Mouse (Mus musculus) spleen, adult 2 months (tissue): ENCODE results near the gene Man2a2. TPM values are rescaled to one million over a fixed set of nuclear protein-coding genes. Genes with fewer than 3 reads are reported as not detected.

Source experiments
- DNase-seq, 2 experiments: peaks; one replicate each; pipeline versions ENCODE4 v3.0.0 to v3.0.0-alpha.2; 2012 to 2021; ENCODE audit warnings: low spot score in 2 of 2, low read depth in 1 of 2
- H3K27ac ChIP-seq: fragments of 200-500 bp; 2 replicates; pipeline ENCODE4 v1.5.1; 2012; ENCODE audit warnings: low read length, inconsistent platforms; ENCODE audit not compliant: insufficient read depth
- H3K27me3 ChIP-seq: fragments of 200-500 bp; 2 replicates; pipeline ENCODE4 v1.6.1; 2012; ENCODE audit warnings: mild to moderate bottlenecking, moderate library complexity, low read length, inconsistent platforms; ENCODE audit not compliant: control insufficient read depth, insufficient read depth
- H3K36me3 ChIP-seq: fragments of 200-500 bp; 2 replicates; pipeline ENCODE4 v1.6.1; 2012; ENCODE audit warnings: mild to moderate bottlenecking, low read length, inconsistent platforms; ENCODE audit not compliant: control insufficient read depth, insufficient read depth
- H3K4me1 ChIP-seq: fragments of 200-500 bp; 2 replicates; pipeline ENCODE4 v1.6.1; 2011; ENCODE audit warnings: inconsistent platforms; ENCODE audit not compliant: control insufficient read depth, insufficient read depth, insufficient read length
- H3K4me3 ChIP-seq: fragments of 200-500 bp; 2 replicates; pipeline ENCODE4 v1.5.1; 2011; ENCODE audit warnings: mild to moderate bottlenecking, inconsistent platforms; ENCODE audit not compliant: insufficient read depth, insufficient read length; ENCODE audit errors: extremely low read depth
- CTCF ChIP-seq: fragments of 200-500 bp; IDR thresholded peaks from 2 replicates; pipeline ENCODE4 v1.5.1; 2011; ENCODE audit warnings: mild to moderate bottlenecking, inconsistent platforms; ENCODE audit not compliant: insufficient read depth, insufficient read length, insufficient replicate concordance; ENCODE audit errors: extremely low read depth
- POLR2A ChIP-seq: fragments of 200-500 bp; IDR thresholded peaks from 2 replicates; pipeline ENCODE4 v1.6.1; 2011; ENCODE audit warnings: low read depth, low read length, inconsistent platforms
- WGBS: fragments of 180-500 bp; shearing (Covaris S2); methylation state at CpG from one replicate; pipeline ENCODE4 v1.1.7; 2018; 5-methylcytosine and 5-hydroxymethylcytosine counted together
- polyA plus RNA-seq: library from polyadenylated mRNA; depleted of rRNA; stranded (reverse); fragments of >200 nt; gene quantifications from 2 replicates; pipeline ENCODE4 v1.2.3, GENCODE M21; 2012

Man2a2 gene
- polyA plus RNA-seq, 1 experiment: 98.3 TPM

- WGBS: 71% methylated on average over 10 of the region's 10 CpGs
- H3K27me3 ChIP-seq: no peaks in the 10 kb centered on the region
- H3K27ac ChIP-seq: no peak overlapping the region
- TF ChIP-seq CTCF (no peak), POLR2A (no peak)
- H3K4me1 ChIP-seq: peaks cover 11% of the 10 kb centered on the region; the same call in 1 of the 2 replicates
- H3K36me3 ChIP-seq: peaks cover 8% of the 10 kb centered on the region
- H3K4me3 ChIP-seq: no peak overlapping the region
- no peak for DNase-seq
These were observed 5.0 kb upstream of the Man2a2 start for GRCm38 (mm10) chr7:80376192-80376591.

DNA sequence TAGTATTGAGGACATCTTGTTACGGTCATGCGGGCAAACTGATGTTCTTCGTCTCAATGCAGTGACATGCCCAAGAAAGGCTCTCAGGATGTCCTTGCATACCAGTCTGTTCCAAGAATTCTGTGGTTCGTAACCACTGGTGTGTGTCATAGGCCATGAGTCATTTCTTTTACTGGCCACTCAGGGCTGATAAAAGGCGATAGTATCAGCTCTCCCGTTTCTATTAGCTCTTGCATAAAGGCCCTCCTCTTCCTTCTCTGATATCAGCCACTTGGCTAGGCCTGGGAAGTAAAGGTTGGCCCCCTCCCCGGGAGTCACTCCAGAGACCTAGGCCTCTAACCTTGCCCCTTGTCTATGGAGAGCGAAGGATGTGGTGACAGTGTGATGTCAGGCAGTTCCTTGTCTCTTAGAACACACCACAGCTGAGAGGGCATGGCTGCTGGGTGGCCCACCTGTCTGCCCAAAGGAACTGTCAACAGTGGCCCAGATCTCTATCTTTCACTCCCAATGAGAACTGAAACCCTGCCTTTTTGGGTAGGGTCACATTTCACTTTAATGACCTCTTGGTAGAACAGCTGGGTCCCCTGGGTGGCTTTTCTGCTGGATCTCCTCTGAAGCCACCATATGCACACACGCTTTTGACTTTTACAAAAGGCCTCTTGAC lies 4.3 kb upstream of the Man2a2 start:
- peaks cover 11% of the 10 kb centered on the region; the same call in 1 of the 2 replicates for H3K4me1 ChIP-seq
- peaks cover 5% of the 10 kb centered on the region for H3K36me3 ChIP-seq
- 48% methylated on average over 9 of the region's 9 CpGs for WGBS
- TF ChIP-seq POLR2A (no peak), CTCF (no peak)
- peak overlapping the region; percentile 40; the same call in 1 of the 2 replicates for H3K27ac ChIP-seq
- H3K27me3 ChIP-seq: no peaks in the 10 kb centered on the region
- H3K4me3 ChIP-seq: no peak overlapping the region
- no peak for DNase-seq

- no peak for TF ChIP-seq CTCF
- no peak for TF ChIP-seq POLR2A
- Histone ChIP-seq H3K36me3 (peaks cover 3% of the 10 kb centered on the region), H3K27ac (no peak overlapping the region), H3K4me3 (no peak overlapping the region), H3K27me3 (no peaks in the 10 kb centered on the region), H3K4me1 (peaks cover 13% of the 10 kb centered on the region; the same call in 1 of the 2 replicates)
- DNase-seq: no peak
- 86% methylated on average over 3 of the region's 3 CpGs for WGBS
These were observed 3.6 kb upstream of the Man2a2 start for GRCm38 (mm10) chr7:80374733-80375132.

DNA sequence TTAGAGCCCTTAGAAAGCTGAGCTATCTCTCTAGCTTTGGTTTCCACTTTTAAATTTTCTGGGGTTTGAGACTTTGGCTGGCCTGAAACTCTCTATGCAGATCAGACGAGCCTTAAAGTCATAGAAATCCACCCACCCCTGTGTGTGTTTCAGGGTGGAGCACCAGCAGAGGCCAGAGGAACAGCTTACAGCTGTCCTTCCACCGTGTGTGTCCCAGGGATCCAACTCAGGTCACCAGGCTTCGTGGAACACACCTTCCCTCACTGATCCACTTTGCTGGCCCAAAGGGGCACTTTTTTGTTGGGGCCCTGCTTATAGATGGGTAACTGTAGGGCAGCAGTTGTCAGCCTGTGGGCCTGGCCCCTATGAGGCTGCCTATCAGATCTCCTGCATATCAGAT lies 3.1 kb upstream of the Man2a2 start:
- Histone ChIP-seq H3K36me3 (peaks cover 3% of the 10 kb centered on the region), H3K4me1 (peaks cover 17% of the 10 kb centered on the region; the same call in 1 of the 2 replicates), H3K27ac (peak overlapping the region; percentile 60), H3K4me3 (no peak overlapping the region), H3K27me3 (no peaks in the 10 kb centered on the region)
- DNase-seq: no peak
- 48% methylated on average over 3 of the region's 3 CpGs for WGBS
- TF ChIP-seq POLR2A: no peak
- TF ChIP-seq CTCF: no peak

- Histone ChIP-seq H3K36me3 (peaks cover 3% of the 10 kb centered on the region), H3K27ac (peak overlapping the region; percentile 60), H3K4me1 (peaks cover 21% of the 10 kb centered on the region; the same call in 1 of the 2 replicates), H3K27me3 (no peaks in the 10 kb centered on the region), H3K4me3 (no peak overlapping the region)
- DNase-seq: peak in 1 of 2 experiments; percentile 26
- no peak for TF ChIP-seq POLR2A
- no peak for TF ChIP-seq CTCF
- 16% methylated on average over 12 of the region's 12 CpGs for WGBS
These were observed 2.7 kb upstream of the Man2a2 start for GRCm38 (mm10) chr7:80373850-80374249.

GRCm38 (mm10) chr7:80373352-80373751 lies 2.2 kb upstream of the Man2a2 start:
- no peak for TF ChIP-seq POLR2A
- TF ChIP-seq CTCF: no peak
- Histone ChIP-seq H3K4me3 (no peak overlapping the region), H3K4me1 (peaks cover 25% of the 10 kb centered on the region; the same call in 1 of the 2 replicates), H3K27ac (peak overlapping the region; percentile 60), H3K27me3 (no peaks in the 10 kb centered on the region), H3K36me3 (0 out of 2 replicates have a peak, but pooled peaks cover 1% of the 10 kb centered on the region)
- no peak for DNase-seq
- 26% methylated on average over 4 of the region's 4 CpGs for WGBS

GRCm38 (mm10) chr7:80372667-80373066 lies 1.5 kb upstream of the Man2a2 start:
- no peak overlapping the region for H3K27ac ChIP-seq
- H3K27me3 ChIP-seq: no peaks in the 10 kb centered on the region
- peaks cover 3% of the 10 kb centered on the region for H3K36me3 ChIP-seq
- no peak for TF ChIP-seq POLR2A
- no peak for TF ChIP-seq CTCF
- DNase-seq: no peak
- H3K4me1 ChIP-seq: peaks cover 28% of the 10 kb centered on the region; the same call in 1 of the 2 replicates
- H3K4me3 ChIP-seq: no peak overlapping the region
- 31% methylated on average over 2 of the region's 2 CpGs for WGBS
